Mouse (Mus musculus): ENCODE data around the gene Olfr344. TPM values are rescaled to one million over a fixed set of nuclear protein-coding genes. Genes with fewer than 3 reads are reported as not detected.

The Olfr344 gene
- polyA plus RNA-seq (2015; fragmentation: Nextera tagmentation; extraction: Ambion mirVana): not detected in 2 replicates

DNA sequence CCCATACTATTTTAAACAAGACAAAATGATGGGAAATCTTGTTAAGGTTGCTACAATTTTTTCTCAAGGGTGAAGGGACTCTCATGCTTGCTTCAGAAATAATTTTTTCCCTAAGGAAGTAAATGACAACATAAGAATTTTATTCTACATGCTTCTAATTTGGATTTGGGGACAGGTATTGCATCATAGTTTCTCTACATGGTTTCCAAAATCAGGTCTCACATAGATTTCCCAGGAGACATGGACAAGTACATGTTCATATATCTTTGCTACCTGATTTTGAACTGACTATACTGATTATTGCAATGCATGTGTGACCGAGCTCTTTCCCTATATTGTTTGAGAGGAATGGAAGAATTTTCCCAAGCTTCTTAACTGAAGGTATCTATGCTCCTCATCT, at the start of gene Olfr344:
Gene Olfr344, plus strand, starts transcription at position 301 of the 400 bp plus-strand sequence.
- Histone ChIP-seq H3K4me3 (replicated peaks) (no peak within 1 kb of the TSS), H3K27ac (no peak within 1 kb of the TSS)
- 74% methylated on average over 1 of the region's 1 CpGs for WGBS

DNA sequence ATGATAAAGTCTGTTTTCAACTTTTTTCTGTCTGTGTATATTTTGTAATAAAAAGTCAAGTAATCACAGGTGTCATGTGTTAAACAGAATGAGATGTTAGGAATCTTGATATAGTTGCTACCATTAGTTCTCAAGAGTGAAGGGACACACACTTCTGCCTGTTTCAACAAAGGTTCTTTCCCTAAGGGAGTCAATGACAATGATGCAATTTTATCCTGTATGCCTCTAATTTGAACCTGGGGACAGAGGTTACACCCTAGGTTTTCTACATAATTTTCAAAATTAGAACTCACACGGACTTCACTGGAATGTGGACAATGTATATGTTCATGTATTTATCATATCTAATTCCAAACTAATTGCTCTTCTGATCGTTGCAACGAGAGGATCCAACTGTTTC, 41.8 kb upstream of the Olfr344 start, which contains the start of gene Olfr342:
Gene Olfr342, plus strand, starts transcription at position 301 of the 400 bp plus-strand sequence.
- Histone ChIP-seq H3K9me3 (no peaks in the 10 kb centered on the region), H3K27ac (no peak within 1 kb of the TSS), H3K4me2 (replicated peaks) (no peak within 1 kb of the TSS), H3K4me1 (replicated peaks) (no peaks in the 10 kb centered on the region), H3K27me3 (replicated peaks) (no peaks in the 10 kb centered on the region), H3K36me3 (no peaks in the 10 kb centered on the region), H3K9ac (no peak within 1 kb of the TSS), H3K4me3 (replicated peaks) (no peak within 1 kb of the TSS)
- no peak for ATAC-seq
- 72% methylated on average over 3 of the region's 3 CpGs for WGBS

More for the DNA sequence above, at the start of gene Olfr344:
- no peak for ATAC-seq
- Histone ChIP-seq H3K9ac (no peak within 1 kb of the TSS), H3K9me3 (no peaks in the 10 kb centered on the region), H3K27me3 (replicated peaks) (no peaks in the 10 kb centered on the region), H3K36me3 (no peaks in the 10 kb centered on the region), H3K4me1 (replicated peaks) (no peaks in the 10 kb centered on the region), H3K4me2 (replicated peaks) (no peak within 1 kb of the TSS)

DNA sequence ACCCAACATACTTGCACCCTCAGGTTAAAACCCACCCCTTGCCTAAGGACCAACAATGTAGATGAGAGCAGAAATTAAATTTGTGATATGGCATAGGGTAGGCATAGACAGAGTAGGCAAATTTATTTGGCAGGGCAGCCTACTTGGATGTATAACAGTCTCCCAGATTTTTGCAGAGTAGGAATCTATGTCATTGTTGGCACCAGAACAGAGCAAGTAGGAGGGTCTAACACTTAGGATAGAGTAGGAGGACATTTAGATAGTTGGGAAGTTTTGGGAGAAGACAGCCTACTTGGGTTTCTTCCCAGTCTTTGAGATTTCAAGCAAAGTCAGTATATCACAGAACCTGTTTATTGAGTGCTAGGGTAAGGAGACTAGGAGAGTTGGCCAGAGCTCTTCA, 1.3 kb upstream of the Olfr344 start:
- H3K27ac ChIP-seq: no peak overlapping the region
- H3K27me3 ChIP-seq (replicated peaks): no peaks in the 10 kb centered on the region
- no peak overlapping the region for H3K9ac ChIP-seq
- no peak for ATAC-seq
- H3K4me3 ChIP-seq (replicated peaks): no peak overlapping the region
- no peaks in the 10 kb centered on the region for H3K4me1 ChIP-seq (replicated peaks)
- no peak overlapping the region for H3K4me2 ChIP-seq (replicated peaks)
- H3K9me3 ChIP-seq: no peaks in the 10 kb centered on the region
- H3K36me3 ChIP-seq: no peaks in the 10 kb centered on the region

GRCm38 (mm10) chr2:36567022-36567421, 560 bp downstream of the Olfr344 start:
- Histone ChIP-seq H3K9me3 (no peaks in the 10 kb centered on the region), H3K4me3 (replicated peaks) (no peak overlapping the region), H3K27ac (no peak overlapping the region), H3K4me1 (replicated peaks) (no peaks in the 10 kb centered on the region), H3K27me3 (replicated peaks) (no peaks in the 10 kb centered on the region), H3K4me2 (replicated peaks) (no peak overlapping the region), H3K36me3 (no peaks in the 10 kb centered on the region), H3K9ac (no peak overlapping the region)
- no peak for ATAC-seq

- Histone ChIP-seq H3K4me3 (replicated peaks) (no peak overlapping the region), H3K4me2 (replicated peaks) (no peak overlapping the region), H3K9ac (no peak overlapping the region), H3K36me3 (no peaks in the 10 kb centered on the region), H3K9me3 (no peaks in the 10 kb centered on the region), H3K27me3 (replicated peaks) (no peaks in the 10 kb centered on the region), H3K27ac (no peak overlapping the region), H3K4me1 (replicated peaks) (no peaks in the 10 kb centered on the region)
- no peak for ATAC-seq
- 96% methylated on average over 3 of the region's 3 CpGs for WGBS
These were observed 1.4 kb downstream of the Olfr344 start for GRCm38 (mm10) chr2:36567845-36568244.

Other genes with a start within 250 kb of the Olfr344 start
- 0.03 TPM in 1 of 2 replicates, not detected in the other for gene Olfr338, start 193.1 kb upstream of the Olfr344 start, polyA plus RNA-seq (2015; fragmentation: Nextera tagmentation; extraction: Ambion mirVana)
- gene Olfr339, start 147.7 kb upstream of the Olfr344 start, polyA plus RNA-seq (2015; fragmentation: Nextera tagmentation; extraction: Ambion mirVana): not detected in 2 replicates
- gene Olfr340, start 114.1 kb upstream of the Olfr344 start, polyA plus RNA-seq (2015; fragmentation: Nextera tagmentation; extraction: Ambion mirVana): not detected in 2 replicates
- not detected in 2 replicates for gene Olfr341, start 84.2 kb upstream of the Olfr344 start, polyA plus RNA-seq (2015; fragmentation: Nextera tagmentation; extraction: Ambion mirVana)
- not detected in 2 replicates for gene Olfr342, start 41.7 kb upstream of the Olfr344 start, polyA plus RNA-seq (2015; fragmentation: Nextera tagmentation; extraction: Ambion mirVana)
- gene Olfr345, start 73.4 kb downstream of the Olfr344 start, polyA plus RNA-seq (2015; fragmentation: Nextera tagmentation; extraction: Ambion mirVana): not detected in 2 replicates
- gene Olfr346, start 119.1 kb downstream of the Olfr344 start, polyA plus RNA-seq (2015; fragmentation: Nextera tagmentation; extraction: Ambion mirVana): not detected in 2 replicates
- not detected in 2 replicates for gene Olfr347, start 165.2 kb downstream of the Olfr344 start, polyA plus RNA-seq (2015; fragmentation: Nextera tagmentation; extraction: Ambion mirVana)
- not detected in 2 replicates for gene Olfr348, start 217.6 kb downstream of the Olfr344 start, polyA plus RNA-seq (2015; fragmentation: Nextera tagmentation; extraction: Ambion mirVana)
- not detected in 2 replicates for gene Olfr50, start 223.9 kb downstream of the Olfr344 start, polyA plus RNA-seq (2015; fragmentation: Nextera tagmentation; extraction: Ambion mirVana)

All from intestine, embryonic 15.5 days (tissue).